Mouse (Mus musculus) liver, adult 2 months (tissue): ENCODE data around the gene Pgap3.

Experiments
- CTCF ChIP-seq: fragments of 200-500 bp; IDR thresholded peaks from 2 replicates; pipeline ENCODE4 v1.5.1; 2011; ENCODE audit warnings: low read depth, low read length, control low read depth
- POLR2A ChIP-seq: fragments of 200-500 bp; IDR thresholded peaks from 2 replicates; pipeline ENCODE4 v1.6.1; 2011; ENCODE audit warnings: low read length, control low read depth; ENCODE audit not compliant: insufficient read depth; ENCODE audit errors: extremely low read depth

GRCm38 (mm10) chr11:98448191-98448790 is 48.0 kb upstream of the Pgap3 start:
- TF ChIP-seq POLR2A (0 out of 2 replicates have a peak, but pooled peaks have one; percentile 17), CTCF (no peak)
